Mouse (Mus musculus): ENCODE data around the gene Sema3f. TPM values are rescaled to one million over a fixed set of nuclear protein-coding genes. Genes with fewer than 3 reads are reported as not detected.

Sema3f gene
- polyA plus RNA-seq, 1 experiment from 2014 or later, result 12.5 TPM

GRCm38 (mm10) chr9:107697811-107698521 lies 12.3 kb downstream of the Sema3f start:
- 0 out of 2 replicates have a peak, but pooled peaks have one; percentile 6 for ATAC-seq (ENCODE audit: low FRiP score)
- 9% methylated on average over 14 of the region's 14 CpGs for WGBS

GRCm38 (mm10) chr9:107696845-107697610 lies 13.2 kb downstream of the Sema3f start:
- 27% methylated on average over 9 of the region's 9 CpGs for WGBS
- no peak overlapping the region for H3K9ac ChIP-seq (replicated peaks)

More at GRCm38 (mm10) chr9:107697811-107698521, 12.3 kb downstream of the Sema3f start:
- Histone ChIP-seq H3K4me1 (peaks cover 79% of the 10 kb centered on the region), H3K27ac (replicated peaks) (peak overlapping the region; percentile 28; the same call in 1 of the 2 replicates), H3K4me2 (peak overlapping the region; percentile 26), H3K27me3 (replicated peaks) (no peaks in the 10 kb centered on the region), H3K9me3 (replicated peaks) (no peaks in the 10 kb centered on the region), H3K36me3 (no peaks in the 10 kb centered on the region), H3K9ac (replicated peaks) (no peak overlapping the region), H3K4me3 (replicated peaks) (no peak overlapping the region)

GRCm38 (mm10) chr9:107696106-107696479 lies 14.2 kb downstream of the Sema3f start:
- no peaks in the 10 kb centered on the region for H3K27me3 ChIP-seq (replicated peaks)
- peaks cover 16% of the 10 kb centered on the region for H3K36me3 ChIP-seq
- H3K27ac ChIP-seq (replicated peaks), result no peak overlapping the region
- 53% methylated on average over 6 of the region's 6 CpGs for WGBS
- H3K9me3 ChIP-seq (replicated peaks), result no peaks in the 10 kb centered on the region
- no peak overlapping the region for H3K4me2 ChIP-seq
- ATAC-seq (ENCODE audit: low FRiP score), result no peak
- peaks cover 61% of the 10 kb centered on the region for H3K4me1 ChIP-seq
- 0 out of 2 replicates have a peak overlapping the region, but pooled peaks have one; percentile 14 for H3K9ac ChIP-seq (replicated peaks)
- H3K4me3 ChIP-seq (replicated peaks), result no peak overlapping the region

More at GRCm38 (mm10) chr9:107696845-107697610, 13.2 kb downstream of the Sema3f start:
- Histone ChIP-seq H3K9me3 (replicated peaks) (no peaks in the 10 kb centered on the region), H3K36me3 (peaks cover 8% of the 10 kb centered on the region; the same call in 1 of the 2 replicates), H3K27ac (replicated peaks) (no peak overlapping the region), H3K4me2 (no peak overlapping the region), H3K4me3 (replicated peaks) (no peak overlapping the region), H3K4me1 (peaks cover 70% of the 10 kb centered on the region), H3K27me3 (replicated peaks) (no peaks in the 10 kb centered on the region)
- ATAC-seq (ENCODE audit: low FRiP score), result no peak

- WGBS, result 85% methylated on average over 12 of the region's 12 CpGs
- Histone ChIP-seq H3K4me1 (peaks cover 56% of the 10 kb centered on the region), H3K9me3 (replicated peaks) (no peaks in the 10 kb centered on the region), H3K36me3 (peaks cover 16% of the 10 kb centered on the region), H3K4me2 (no peak overlapping the region), H3K9ac (replicated peaks) (peak overlapping the region; percentile 14; the same call in 1 of the 2 replicates), H3K27me3 (replicated peaks) (no peaks in the 10 kb centered on the region), H3K4me3 (replicated peaks) (no peak overlapping the region), H3K27ac (replicated peaks) (no peak overlapping the region)
- ATAC-seq (ENCODE audit: low FRiP score), result no peak
Measured at GRCm38 (mm10) chr9:107695441-107696105, 14.7 kb downstream of the Sema3f start.

- no peak for ATAC-seq (ENCODE audit: low FRiP score)
- 77% methylated on average over 7 of the region's 7 CpGs for WGBS
Measured at GRCm38 (mm10) chr9:107694627-107695026, 15.6 kb downstream of the Sema3f start.

GRCm38 (mm10) chr9:107693433-107693987 lies 16.8 kb downstream of the Sema3f start:
- Histone ChIP-seq H3K9me3 (replicated peaks) (no peaks in the 10 kb centered on the region), H3K4me3 (replicated peaks) (no peak overlapping the region), H3K36me3 (peaks cover 16% of the 10 kb centered on the region), H3K27ac (replicated peaks) (no peak overlapping the region), H3K4me2 (no peak overlapping the region), H3K9ac (replicated peaks) (no peak overlapping the region), H3K27me3 (replicated peaks) (no peaks in the 10 kb centered on the region), H3K4me1 (peaks cover 35% of the 10 kb centered on the region)
- no peak for ATAC-seq (ENCODE audit: low FRiP score)
- 45% methylated on average over 4 of the region's 4 CpGs for WGBS

More at GRCm38 (mm10) chr9:107694627-107695026, 15.6 kb downstream of the Sema3f start:
- no peaks in the 10 kb centered on the region for H3K27me3 ChIP-seq (replicated peaks)
- no peak overlapping the region for H3K4me3 ChIP-seq (replicated peaks)
- H3K4me1 ChIP-seq, result peaks cover 46% of the 10 kb centered on the region
- H3K4me2 ChIP-seq, result no peak overlapping the region
- peaks cover 16% of the 10 kb centered on the region for H3K36me3 ChIP-seq
- H3K9ac ChIP-seq (replicated peaks), result no peak overlapping the region
- H3K27ac ChIP-seq (replicated peaks), result no peak overlapping the region
- H3K9me3 ChIP-seq (replicated peaks), result no peaks in the 10 kb centered on the region

- Histone ChIP-seq H3K27ac (replicated peaks) (no peak overlapping the region), H3K4me2 (no peak overlapping the region), H3K4me3 (replicated peaks) (no peak overlapping the region), H3K4me1 (peaks cover 28% of the 10 kb centered on the region), H3K27me3 (replicated peaks) (no peaks in the 10 kb centered on the region), H3K9ac (replicated peaks) (no peak overlapping the region), H3K9me3 (replicated peaks) (no peaks in the 10 kb centered on the region), H3K36me3 (peaks cover 17% of the 10 kb centered on the region)
- WGBS, result 78% methylated on average over 5 of the region's 5 CpGs
- ATAC-seq (ENCODE audit: low FRiP score), result no peak
Measured at GRCm38 (mm10) chr9:107692785-107693184, 17.5 kb downstream of the Sema3f start.

- peaks cover 24% of the 10 kb centered on the region for H3K36me3 ChIP-seq
- H3K4me3 ChIP-seq (replicated peaks), result no peak overlapping the region
- H3K9me3 ChIP-seq (replicated peaks), result no peaks in the 10 kb centered on the region
- no peak overlapping the region for H3K4me2 ChIP-seq
- no peak overlapping the region for H3K9ac ChIP-seq (replicated peaks)
- no peak overlapping the region for H3K27ac ChIP-seq (replicated peaks)
- 0 out of 2 replicates have a peak, but pooled peaks cover 10% of the 10 kb centered on the region for H3K4me1 ChIP-seq
- WGBS, result 79% methylated on average over 8 of the region's 8 CpGs
- ATAC-seq (ENCODE audit: low FRiP score), result no peak
- no peaks in the 10 kb centered on the region for H3K27me3 ChIP-seq (replicated peaks)
Measured at GRCm38 (mm10) chr9:107690391-107690790, 19.9 kb downstream of the Sema3f start.

- Histone ChIP-seq H3K4me1 (0 out of 2 replicates have a peak, but pooled peaks cover 6% of the 10 kb centered on the region), H3K4me2 (no peak overlapping the region), H3K4me3 (replicated peaks) (no peak overlapping the region), H3K27me3 (replicated peaks) (no peaks in the 10 kb centered on the region), H3K9ac (replicated peaks) (no peak overlapping the region), H3K36me3 (peaks cover 32% of the 10 kb centered on the region), H3K27ac (replicated peaks) (no peak overlapping the region), H3K9me3 (replicated peaks) (no peaks in the 10 kb centered on the region)
- 81% methylated on average over 7 of the region's 7 CpGs for WGBS
- ATAC-seq (ENCODE audit: low FRiP score), result no peak
Measured at GRCm38 (mm10) chr9:107688939-107689338, 21.3 kb downstream of the Sema3f start.

GRCm38 (mm10) chr9:107688415-107688814 lies 21.9 kb downstream of the Sema3f start:
- peaks cover 37% of the 10 kb centered on the region for H3K36me3 ChIP-seq
- 81% methylated on average over 5 of the region's 5 CpGs for WGBS
- H3K4me3 ChIP-seq (replicated peaks), result no peak overlapping the region

More at GRCm38 (mm10) chr9:107688415-107688814, 21.9 kb downstream of the Sema3f start:
- H3K9ac ChIP-seq (replicated peaks), result no peak overlapping the region
- no peak for ATAC-seq (ENCODE audit: low FRiP score)
- H3K27me3 ChIP-seq (replicated peaks), result no peaks in the 10 kb centered on the region
- 0 out of 2 replicates have a peak, but pooled peaks cover 6% of the 10 kb centered on the region for H3K4me1 ChIP-seq
- no peaks in the 10 kb centered on the region for H3K9me3 ChIP-seq (replicated peaks)
- no peak overlapping the region for H3K27ac ChIP-seq (replicated peaks)
- no peak overlapping the region for H3K4me2 ChIP-seq
